ENCODE assay signal across 31 mouse cellular contexts in genomic region chr9:106359297-106359696, GRCm38 (mm10). TPM values are rescaled to one million over a fixed set of nuclear protein-coding genes. Genes with fewer than 3 reads are reported as not detected.
DNase-seq lines count a peak whose midpoint lies in the region; ATAC-seq lines count a peak whose summit lies in the region.
"Had no signal": no experiment of that assay in that cellular context is flagged by ENCODE, and none has a peak within 500 bp of the region (broad histone marks: within the 10 kb centered on the region; RNA-seq: fewer than 3 reads in every experiment).

No protein-coding gene starts in this region.

- H3K27me3 ChIP-seq in forebrain, embryonic 10.5 days (ENCODE audit: poor library complexity, severe bottlenecking): no peaks in the 10 kb centered on the region
- no peaks in the 10 kb centered on the region for H3K27me3 ChIP-seq in forebrain, embryonic 11.5 days (ENCODE audit: control insufficient read depth, insufficient read depth, low read length)
- no peaks in the 10 kb centered on the region for H3K27me3 ChIP-seq in midbrain, embryonic 11.5 days (ENCODE audit: control insufficient read depth, insufficient read depth, low read length)
- no peaks in the 10 kb centered on the region for H3K27me3 ChIP-seq in midbrain, embryonic 10.5 days (ENCODE audit: low read depth, poor library complexity, severe bottlenecking)
- no peaks in the 10 kb centered on the region for H3K27me3 ChIP-seq in limb, embryonic 13.5 days
- H3K27me3 ChIP-seq: forebrain, embryonic 15.5 days; heart, embryonic 15.5 days; intestine, embryonic 15.5 days; neural tube, embryonic 15.5 days had no signal

- no peak for ATAC-seq in forebrain, embryonic 11.5 days (replicated peaks; ENCODE audit: low FRiP score)
- ATAC-seq in midbrain, embryonic 11.5 days (ENCODE audit: low FRiP score): no peak
- ATAC-seq in limb, embryonic 13.5 days (ENCODE audit: low FRiP score, low read depth): no peak
- ATAC-seq: activated CD4-positive, CD25-positive, alpha-beta regulatory T cell, adult 4 months; forebrain, embryonic 15.5 days; hindbrain, embryonic 16.5 days; intestine, embryonic 15.5 days; liver, embryonic 12.5 days; liver, postnatal 0 days had no signal

- peak overlapping the region; percentile 48 for H3K27ac ChIP-seq in forebrain, embryonic 10.5 days
- no peak overlapping the region for H3K27ac ChIP-seq in forebrain, embryonic 11.5 days (ENCODE audit: low read depth, low read length)
- no peak overlapping the region for H3K27ac ChIP-seq in midbrain, embryonic 11.5 days (ENCODE audit: low read depth, low read length)
- no peak overlapping the region; the same call in 1 of the 2 replicates for H3K27ac ChIP-seq in midbrain, embryonic 10.5 days (replicated peaks)
- H3K27ac ChIP-seq in limb, embryonic 13.5 days: peak overlapping the region; percentile 99; the same call in 1 of the 2 replicates
- H3K27ac ChIP-seq: forebrain, embryonic 15.5 days; heart, embryonic 15.5 days; intestine, embryonic 15.5 days; kidney, postnatal 0 days; liver, embryonic 12.5 days; neural tube, embryonic 15.5 days had no signal

- no peaks in the 10 kb centered on the region for H3K36me3 ChIP-seq in forebrain, embryonic 10.5 days (replicated peaks)
- H3K36me3 ChIP-seq in forebrain, embryonic 11.5 days (ENCODE audit: control insufficient read depth, insufficient read depth, low read length): no peaks in the 10 kb centered on the region
- H3K36me3 ChIP-seq in midbrain, embryonic 11.5 days (ENCODE audit: control insufficient read depth, insufficient read depth, low read length): no peaks in the 10 kb centered on the region
- no peaks in the 10 kb centered on the region for H3K36me3 ChIP-seq in midbrain, embryonic 10.5 days
- no peaks in the 10 kb centered on the region for H3K36me3 ChIP-seq in limb, embryonic 13.5 days
- H3K36me3 ChIP-seq: forebrain, embryonic 15.5 days; heart, embryonic 15.5 days; intestine, embryonic 15.5 days; liver, embryonic 12.5 days; neural tube, embryonic 15.5 days had no signal

- H3K4me3 ChIP-seq in forebrain, embryonic 10.5 days: no peak overlapping the region
- no peak overlapping the region for H3K4me3 ChIP-seq in forebrain, embryonic 11.5 days (ENCODE audit: low read depth, low read length)
- no peak overlapping the region for H3K4me3 ChIP-seq in midbrain, embryonic 11.5 days (ENCODE audit: low read depth, low read length)
- H3K4me3 ChIP-seq in midbrain, embryonic 10.5 days: no peak overlapping the region
- H3K4me3 ChIP-seq in limb, embryonic 13.5 days: no peak overlapping the region
- H3K4me3 ChIP-seq: erythroblast, embryonic 14.5 days; forebrain, embryonic 15.5 days; heart, embryonic 15.5 days; intestine, embryonic 15.5 days; liver, embryonic 12.5 days; megakaryocyte, embryonic 14.5 days; neural tube, embryonic 15.5 days had no signal

- no peak overlapping the region for H3K4me2 ChIP-seq in forebrain, embryonic 11.5 days (ENCODE audit: low read depth, low read length, severe bottlenecking)
- no peak overlapping the region for H3K4me2 ChIP-seq in midbrain, embryonic 11.5 days
- no peak overlapping the region for H3K4me2 ChIP-seq in limb, embryonic 13.5 days (replicated peaks)
- H3K4me2 ChIP-seq: forebrain, embryonic 15.5 days; heart, embryonic 15.5 days; intestine, embryonic 15.5 days; liver, embryonic 12.5 days; neural tube, embryonic 15.5 days had no signal

- H3K9me3 ChIP-seq in forebrain, embryonic 10.5 days: no peaks in the 10 kb centered on the region
- no peaks in the 10 kb centered on the region for H3K9me3 ChIP-seq in forebrain, embryonic 11.5 days (ENCODE audit: control insufficient read depth, low read length)
- no peaks in the 10 kb centered on the region for H3K9me3 ChIP-seq in midbrain, embryonic 11.5 days (ENCODE audit: control insufficient read depth, low read length)
- no peaks in the 10 kb centered on the region for H3K9me3 ChIP-seq in midbrain, embryonic 10.5 days (replicated peaks)
- no peaks in the 10 kb centered on the region for H3K9me3 ChIP-seq in limb, embryonic 13.5 days
- H3K9me3 ChIP-seq: forebrain, embryonic 15.5 days; heart, embryonic 15.5 days; intestine, embryonic 15.5 days; liver, embryonic 12.5 days; megakaryocyte, embryonic 14.5 days; neural tube, embryonic 15.5 days had no signal

- H3K4me1 ChIP-seq in forebrain, embryonic 10.5 days: peaks cover 53% of the 10 kb centered on the region
- no peaks in the 10 kb centered on the region; the same call in 1 of the 2 replicates for H3K4me1 ChIP-seq in forebrain, embryonic 11.5 days (replicated peaks; ENCODE audit: control insufficient read depth, insufficient read depth, low read length)
- no peaks in the 10 kb centered on the region for H3K4me1 ChIP-seq in midbrain, embryonic 11.5 days (ENCODE audit: control insufficient read depth, insufficient read depth, low read length)
- peaks cover 35% of the 10 kb centered on the region for H3K4me1 ChIP-seq in midbrain, embryonic 10.5 days
- H3K4me1 ChIP-seq in limb, embryonic 13.5 days: peaks cover 73% of the 10 kb centered on the region
- H3K4me1 ChIP-seq: forebrain, embryonic 15.5 days had no signal

- no peak overlapping the region for H3K9ac ChIP-seq in forebrain, embryonic 11.5 days (ENCODE audit: low read length)
- no peak overlapping the region for H3K9ac ChIP-seq in midbrain, embryonic 11.5 days (ENCODE audit: low read length)
- H3K9ac ChIP-seq in limb, embryonic 13.5 days: no peak overlapping the region
- H3K9ac ChIP-seq: forebrain, embryonic 15.5 days; heart, embryonic 15.5 days; intestine, embryonic 15.5 days; liver, embryonic 12.5 days; liver, postnatal 0 days; neural tube, embryonic 15.5 days had no signal

- 78% methylated on average over 6 of the region's 6 CpGs for WGBS in forebrain, embryonic 10.5 days
- WGBS in forebrain, embryonic 11.5 days: 64% methylated on average over 6 of the region's 6 CpGs
- WGBS in midbrain, embryonic 11.5 days: 81% methylated on average over 6 of the region's 6 CpGs
- WGBS in midbrain, embryonic 10.5 days: 80% methylated on average over 6 of the region's 6 CpGs
- WGBS in limb, embryonic 13.5 days: 51% methylated on average over 6 of the region's 6 CpGs

- no peak for DNase-seq in forebrain, embryonic 10.5 days (ENCODE audit: extremely low spot score, low spot score)
- no peak for DNase-seq in forebrain, embryonic 11.5 days (ENCODE audit: low spot score)
- peak; percentile 60 for DNase-seq in midbrain, embryonic 11.5 days (ENCODE audit: low spot score, missing footprints)
- no peak for DNase-seq in midbrain, embryonic 10.5 days (ENCODE audit: low spot score)
- DNase-seq in cerebellum, postnatal 36 days: no peak
- no peak for DNase-seq in spleen, adult 18-20 months
- DNase-seq in frontal cortex, postnatal 36 days (ENCODE audit: low spot score in 2 of 2): no peak
- DNase-seq: adrenal gland, adult 2 months; adrenal gland, postnatal 36 days; cerebellum, adult 18-20 months; cerebellum, postnatal 10 days; heart, postnatal 36 days; kidney, adult 8-10 months; kidney, postnatal 4 days; liver, postnatal 0 days; lung, postnatal 4 days; midbrain, embryonic 14.5 days; retina, postnatal 1 day; right cerebral cortex, postnatal 14 days; thymus, postnatal 4 days had no signal

RNA-seq across cellular contexts. Expression of gene Dusp7, which starts 9.1 kb away (rescaled TPM):
- polyA plus RNA-seq in forebrain, embryonic 10.5 days (2016; fragmentation: Nextera tagmentation; extraction: Ambion mirVana): 17.6 and 18.9 TPM in 2 replicates
- polyA plus RNA-seq in forebrain, embryonic 11.5 days (2014; fragmentation: Nextera tagmentation; extraction: Ambion mirVana): 26.8 and 27.6 TPM in 2 replicates
- polyA plus RNA-seq in midbrain, embryonic 11.5 days (2014; fragmentation: Nextera tagmentation; extraction: Ambion mirVana): 16.1 and 17.0 TPM in 2 replicates
- polyA plus RNA-seq in midbrain, embryonic 10.5 days (2016; fragmentation: Nextera tagmentation; extraction: Ambion mirVana): 11.4 and 14.1 TPM in 2 replicates
- polyA plus RNA-seq in limb, embryonic 13.5 days (2015; fragmentation: Nextera tagmentation; extraction: Ambion mirVana): 40.5 and 41.1 TPM in 2 replicates

Comparison
In these comparisons a context has a peak if more than half of its experiments do, and no peak if none do; other contexts are left out.
1. H3K27ac ChIP-seq: peak in forebrain, embryonic 10.5 days (single experiment) and limb, embryonic 13.5 days (single experiment); none in forebrain, embryonic 11.5 days (single experiment), midbrain, embryonic 11.5 days (single experiment) and midbrain, embryonic 10.5 days (single experiment).